Comparison of ENCODE assay signal across 21 mouse cellular contexts in genomic region chr1:88849421-88849820, GRCm38 (mm10).
DNase-seq lines count a peak whose midpoint lies in the region; ATAC-seq lines count a peak whose summit lies in the region.
"Had no signal": no experiment of that assay in that cellular context is flagged by ENCODE, and none has a peak within 500 bp of the region (broad histone marks: within the 10 kb centered on the region; RNA-seq: fewer than 3 reads in every experiment).

No protein-coding gene starts in this region.

- WGBS in heart, embryonic 12.5 days: 78% methylated on average over 5 of the region's 5 CpGs
- WGBS in hindbrain, embryonic 14.5 days: 87% methylated on average over 5 of the region's 5 CpGs
- WGBS in hindbrain, embryonic 10.5 days: 92% methylated on average over 5 of the region's 5 CpGs

- DNase-seq in heart, adult 11 months: peak; percentile 63
- DNase-seq in hindbrain, embryonic 14.5 days (ENCODE audit: low spot score): no peak
- DNase-seq in hindbrain, embryonic 10.5 days (ENCODE audit: low spot score): no peak
- peak; percentile 1 for DNase-seq in urinary bladder, adult 2 months (ENCODE audit: low spot score)
- no peak for DNase-seq in urinary bladder, postnatal 25 days (ENCODE audit: low spot score)
- DNase-seq: adrenal gland, adult 2 months; adrenal gland, postnatal 14 days; cerebellum, adult 11 months; cerebellum, postnatal 10 days; gastrocnemius, postnatal 25 days; heart, adult 2 months; heart, postnatal 10 days; heart, postnatal 4 days had no signal

- no peaks in the 10 kb centered on the region for H3K36me3 ChIP-seq in heart, embryonic 12.5 days
- H3K36me3 ChIP-seq in hindbrain, embryonic 14.5 days (replicated peaks; ENCODE audit: control insufficient read depth, insufficient read depth): no peaks in the 10 kb centered on the region
- no peaks in the 10 kb centered on the region for H3K36me3 ChIP-seq in hindbrain, embryonic 10.5 days
- H3K36me3 ChIP-seq: forebrain, embryonic 10.5 days; heart, embryonic 15.5 days; hindbrain, embryonic 12.5 days had no signal

- no peak for ATAC-seq in heart, embryonic 12.5 days (ENCODE audit: insufficient number of reproducible peaks, low FRiP score)
- no peak for ATAC-seq in hindbrain, embryonic 14.5 days (ENCODE audit: low FRiP score)
- ATAC-seq: CD4-positive, CD25-positive, alpha-beta regulatory T cell, adult 4 months; forebrain, embryonic 14.5 days; intestine, postnatal 0 days had no signal

- H3K27me3 ChIP-seq in heart, embryonic 12.5 days (replicated peaks): no peaks in the 10 kb centered on the region
- H3K27me3 ChIP-seq in hindbrain, embryonic 14.5 days (ENCODE audit: control insufficient read depth, insufficient read depth, low read length): no peaks in the 10 kb centered on the region
- H3K27me3 ChIP-seq in hindbrain, embryonic 10.5 days (ENCODE audit: insufficient read depth, poor library complexity, severe bottlenecking): no peaks in the 10 kb centered on the region
- H3K27me3 ChIP-seq: heart, embryonic 15.5 days; hindbrain, embryonic 12.5 days had no signal

- no peaks in the 10 kb centered on the region for H3K4me1 ChIP-seq in heart, embryonic 12.5 days (replicated peaks)
- peaks cover 22% of the 10 kb centered on the region for H3K4me1 ChIP-seq in hindbrain, embryonic 14.5 days (replicated peaks; ENCODE audit: control insufficient read depth, insufficient read depth, low read length)
- H3K4me1 ChIP-seq in hindbrain, embryonic 10.5 days (replicated peaks): peaks cover 8% of the 10 kb centered on the region; the same call in 1 of the 2 replicates
- H3K4me1 ChIP-seq: heart, embryonic 15.5 days had no signal

- no peak overlapping the region for H3K27ac ChIP-seq in heart, embryonic 12.5 days (ENCODE audit: poor library complexity, severe bottlenecking)
- 0 out of 2 replicates have a peak overlapping the region, but pooled peaks have one; percentile 47 for H3K27ac ChIP-seq in hindbrain, embryonic 14.5 days
- H3K27ac ChIP-seq in hindbrain, embryonic 10.5 days: no peak overlapping the region
- H3K27ac ChIP-seq: forebrain, embryonic 10.5 days; heart, adult 2 months; heart, embryonic 15.5 days had no signal

- H3K9ac ChIP-seq in heart, embryonic 12.5 days: no peak overlapping the region
- no peak overlapping the region for H3K9ac ChIP-seq in hindbrain, embryonic 14.5 days
- H3K9ac ChIP-seq: heart, embryonic 15.5 days; hindbrain, embryonic 12.5 days had no signal

- no peak overlapping the region for H3K4me2 ChIP-seq in heart, embryonic 12.5 days
- no peak overlapping the region for H3K4me2 ChIP-seq in hindbrain, embryonic 14.5 days (replicated peaks)
- H3K4me2 ChIP-seq: heart, embryonic 11.5 days; heart, embryonic 15.5 days; hindbrain, embryonic 12.5 days had no signal

- H3K4me3 ChIP-seq in heart, embryonic 12.5 days: no peak overlapping the region
- H3K4me3 ChIP-seq in hindbrain, embryonic 14.5 days (replicated peaks; ENCODE audit: low read length): no peak overlapping the region
- no peak overlapping the region for H3K4me3 ChIP-seq in hindbrain, embryonic 10.5 days
- H3K4me3 ChIP-seq: forebrain, embryonic 10.5 days; heart, adult 2 months; heart, embryonic 15.5 days; hindbrain, embryonic 12.5 days had no signal

- no peaks in the 10 kb centered on the region for H3K9me3 ChIP-seq in heart, embryonic 12.5 days (replicated peaks)
- no peaks in the 10 kb centered on the region for H3K9me3 ChIP-seq in hindbrain, embryonic 14.5 days (ENCODE audit: control insufficient read depth, low read length)
- H3K9me3 ChIP-seq in hindbrain, embryonic 10.5 days: no peaks in the 10 kb centered on the region
- H3K9me3 ChIP-seq: forebrain, embryonic 10.5 days; heart, embryonic 15.5 days; hindbrain, embryonic 12.5 days had no signal

Comparison
In these comparisons a context has a peak if more than half of its experiments do, and no peak if none do; other contexts are left out.
1. DNase-seq: peak in heart, adult 11 months (single experiment) and urinary bladder, adult 2 months (single experiment); none in hindbrain, embryonic 14.5 days (single experiment), hindbrain, embryonic 10.5 days (single experiment) and urinary bladder, postnatal 25 days (single experiment).